Mouse (Mus musculus) forebrain, embryonic 13.5 days (tissue): ENCODE measurements around the gene Alyref. TPM values are rescaled to one million over a fixed set of nuclear protein-coding genes. Genes with fewer than 3 reads are reported as not detected.

Source experiments
- ATAC-seq: fragments of 200-750 bp; cut with Nextera tagmentation; 2 replicates; pipeline ENCODE4 v1.8.0; 2017
- H3K27ac ChIP-seq: fragments of 300-500 bp; sonication (generic); 2 replicates; pipeline ENCODE4 v1.5.1; 2015; ENCODE audit warnings: inconsistent platforms, mild to moderate bottlenecking, moderate library complexity
- H3K27me3 ChIP-seq: fragments of 300-500 bp; sonication (generic); 2 replicates; pipeline ENCODE4 v1.6.1; 2015; ENCODE audit warnings: mild to moderate bottlenecking, inconsistent platforms
- H3K36me3 ChIP-seq: fragments of 300-500 bp; sonication (generic); 2 replicates; pipeline ENCODE4 v1.6.1; 2015; ENCODE audit warnings: mild to moderate bottlenecking, inconsistent platforms; ENCODE audit not compliant: poor library complexity, severe bottlenecking
- H3K4me1 ChIP-seq: fragments of 300-500 bp; sonication (generic); 2 replicates; pipeline ENCODE4 v1.6.1; 2015; ENCODE audit warnings: inconsistent platforms
- H3K4me2 ChIP-seq: fragments of 300-500 bp; sonication (generic); 2 replicates; pipeline ENCODE4 v1.6.1; 2015; ENCODE audit warnings: inconsistent platforms, mild to moderate bottlenecking, moderate library complexity
- H3K4me3 ChIP-seq: fragments of 300-500 bp; sonication (generic); 2 replicates; pipeline ENCODE4 v1.5.1; 2015; ENCODE audit warnings: mild to moderate bottlenecking, inconsistent platforms
- H3K9ac ChIP-seq: fragments of 300-500 bp; sonication (generic); 2 replicates; pipeline ENCODE4 v1.6.1; 2015; ENCODE audit warnings: mild to moderate bottlenecking, inconsistent platforms
- H3K9me3 ChIP-seq: fragments of 300-500 bp; sonication (generic); replicated peaks from 2 replicates; pipeline ENCODE4 v1.6.1; 2016; ENCODE audit warnings: inconsistent platforms
- WGBS: fragments of 180-500 bp; shearing (Covaris S2); methylation state at CpG from one replicate; pipeline ENCODE4 v1.1.7; 2015; 5-methylcytosine and 5-hydroxymethylcytosine counted together
- polyA plus RNA-seq: library from polyadenylated mRNA; unstranded; fragments of >200 nt; fragmentation: Nextera tagmentation; extraction: Ambion mirVana; gene quantifications from 2 replicates; pipeline ENCODE4 v1.2.1, GENCODE M21; 2015

Gene Alyref
- polyA plus RNA-seq, 1 experiment from 2014 or later = 488 TPM

GRCm38 (mm10) chr11:120582268-120582981, 15.7 kb downstream of the Alyref start:
- H3K36me3 ChIP-seq = peaks cover 67% of the 10 kb centered on the region
- no peaks in the 10 kb centered on the region for H3K9me3 ChIP-seq
- H3K4me1 ChIP-seq = peaks cover 30% of the 10 kb centered on the region
- no peaks in the 10 kb centered on the region for H3K27me3 ChIP-seq
- H3K4me3 ChIP-seq = peak overlapping the region; percentile 95
- peak overlapping the region; percentile 93 for H3K27ac ChIP-seq
- H3K4me2 ChIP-seq = peak overlapping the region; percentile 97
- H3K9ac ChIP-seq = peak overlapping the region; percentile 95
- ATAC-seq = no peak
- 76% methylated on average over 8 of the region's 8 CpGs for WGBS

GRCm38 (mm10) chr11:120581490-120582267, 16.5 kb downstream of the Alyref start, which contains the start of gene Arhgdia:
Gene Arhgdia (minus strand): TSS chr11:120581624.
- peaks cover 66% of the 10 kb centered on the region for H3K36me3 ChIP-seq
- ATAC-seq = peak; percentile 58
- H3K4me2 ChIP-seq = peak within 1 kb of the TSS; percentile 97
- no peaks in the 10 kb centered on the region for H3K27me3 ChIP-seq
- H3K27ac ChIP-seq = peak within 1 kb of the TSS; percentile 93
- WGBS = 5% methylated on average over 65 of the region's 75 CpGs
- peak within 1 kb of the TSS; percentile 95 for H3K9ac ChIP-seq
- H3K4me1 ChIP-seq = peaks cover 30% of the 10 kb centered on the region
- peak within 1 kb of the TSS; percentile 95 for H3K4me3 ChIP-seq
- no peaks in the 10 kb centered on the region for H3K9me3 ChIP-seq

GRCm38 (mm10) chr11:120580871-120581331, 17.3 kb downstream of the Alyref start:
- Histone ChIP-seq H3K4me1 (peaks cover 30% of the 10 kb centered on the region), H3K9me3 (no peaks in the 10 kb centered on the region), H3K9ac (peak overlapping the region; percentile 95), H3K27me3 (no peaks in the 10 kb centered on the region), H3K36me3 (peaks cover 59% of the 10 kb centered on the region), H3K4me3 (peak overlapping the region; percentile 95), H3K4me2 (peak overlapping the region; percentile 97), H3K27ac (peak overlapping the region; percentile 93)
- ATAC-seq = peak; percentile 39
- WGBS = under 1% methylated on average over 33 of the region's 44 CpGs

GRCm38 (mm10) chr11:120580190-120580589, 18.0 kb downstream of the Alyref start:
- Histone ChIP-seq H3K9ac (peak overlapping the region; percentile 95), H3K36me3 (peaks cover 51% of the 10 kb centered on the region), H3K4me1 (peaks cover 30% of the 10 kb centered on the region), H3K4me2 (peak overlapping the region; percentile 97), H3K27ac (peak overlapping the region; percentile 93), H3K9me3 (no peaks in the 10 kb centered on the region), H3K4me3 (peak overlapping the region; percentile 95), H3K27me3 (no peaks in the 10 kb centered on the region)
- no peak for ATAC-seq
- WGBS = 66% methylated on average over 7 of the region's 7 CpGs

- Histone ChIP-seq H3K4me3 (peak overlapping the region; percentile 95), H3K4me2 (peak overlapping the region; percentile 97), H3K9ac (peak overlapping the region; percentile 95), H3K27me3 (no peaks in the 10 kb centered on the region), H3K36me3 (peaks cover 46% of the 10 kb centered on the region), H3K4me1 (peaks cover 31% of the 10 kb centered on the region), H3K27ac (peak overlapping the region; percentile 93; the same call in 1 of the 2 replicates), H3K9me3 (no peaks in the 10 kb centered on the region)
- ATAC-seq = no peak
- WGBS = 68% methylated on average over 15 of the region's 15 CpGs
Observed at GRCm38 (mm10) chr11:120579316-120580107, 18.7 kb downstream of the Alyref start.

GRCm38 (mm10) chr11:120578694-120579243, 19.4 kb downstream of the Alyref start:
- Histone ChIP-seq H3K4me1 (peaks cover 38% of the 10 kb centered on the region), H3K4me2 (0 out of 2 replicates have a peak overlapping the region, but pooled peaks have one; percentile 97), H3K4me3 (peak overlapping the region; percentile 95; the same call in 1 of the 2 replicates), H3K27ac (no peak overlapping the region), H3K27me3 (no peaks in the 10 kb centered on the region), H3K36me3 (peaks cover 40% of the 10 kb centered on the region), H3K9me3 (no peaks in the 10 kb centered on the region), H3K9ac (no peak overlapping the region)
- no peak for ATAC-seq
- 95% methylated on average over 11 of the region's 11 CpGs for WGBS

GRCm38 (mm10) chr11:120578024-120578693, 20.0 kb downstream of the Alyref start:
- no peak for ATAC-seq

GRCm38 (mm10) chr11:120577211-120578023, 20.7 kb downstream of the Alyref start:
- 81% methylated on average over 7 of the region's 7 CpGs for whole genome bisulfite sequencing

More at GRCm38 (mm10) chr11:120578024-120578693, 20.0 kb downstream of the Alyref start:
- Histone ChIP-seq H3K4me1 (peaks cover 40% of the 10 kb centered on the region), H3K4me3 (no peak overlapping the region), H3K9me3 (no peaks in the 10 kb centered on the region), H3K4me2 (no peak overlapping the region), H3K27ac (no peak overlapping the region), H3K36me3 (peaks cover 35% of the 10 kb centered on the region), H3K27me3 (no peaks in the 10 kb centered on the region), H3K9ac (peak overlapping the region; percentile 46)
- WGBS = 82% methylated on average over 10 of the region's 10 CpGs

GRCm38 (mm10) chr11:120576365-120576981, 21.7 kb downstream of the Alyref start:
- Histone ChIP-seq H3K4me2 (no peak overlapping the region), H3K27me3 (no peaks in the 10 kb centered on the region), H3K9me3 (no peaks in the 10 kb centered on the region), H3K27ac (no peak overlapping the region), H3K4me1 (peaks cover 36% of the 10 kb centered on the region), H3K9ac (no peak overlapping the region), H3K4me3 (no peak overlapping the region), H3K36me3 (peaks cover 32% of the 10 kb centered on the region)
- no peak for ATAC-seq
- 88% methylated on average over 3 of the region's 3 CpGs for WGBS

More at GRCm38 (mm10) chr11:120577211-120578023, 20.7 kb downstream of the Alyref start:
- H3K4me2 ChIP-seq = no peak overlapping the region
- H3K27me3 ChIP-seq = no peaks in the 10 kb centered on the region
- ATAC-seq = no peak
- no peak overlapping the region for H3K4me3 ChIP-seq
- H3K9ac ChIP-seq = peak overlapping the region; percentile 46; the same call in 1 of the 2 replicates
- peaks cover 38% of the 10 kb centered on the region for H3K4me1 ChIP-seq
- no peaks in the 10 kb centered on the region for H3K9me3 ChIP-seq
- H3K27ac ChIP-seq = no peak overlapping the region
- H3K36me3 ChIP-seq = peaks cover 32% of the 10 kb centered on the region

GRCm38 (mm10) chr11:120575940-120576339, 22.2 kb downstream of the Alyref start:
- no peak overlapping the region for H3K27ac ChIP-seq
- ATAC-seq = no peak
- H3K9ac ChIP-seq = no peak overlapping the region
- H3K36me3 ChIP-seq = peaks cover 37% of the 10 kb centered on the region
- no peaks in the 10 kb centered on the region for H3K27me3 ChIP-seq
- no peaks in the 10 kb centered on the region for H3K9me3 ChIP-seq
- no peak overlapping the region for H3K4me3 ChIP-seq
- peaks cover 41% of the 10 kb centered on the region for H3K4me1 ChIP-seq
- no peak overlapping the region for H3K4me2 ChIP-seq
